Mouse (Mus musculus) bone marrow macrophage, adult 2 months (primary cell): ENCODE measurements around the gene Rasal2.

Experiments used
- CTCF ChIP-seq: IDR thresholded peaks from 2 replicates; pipeline ENCODE4 v1.5.1; 2012; ENCODE audit warnings: low read depth, mild to moderate bottlenecking, low read length, moderate library complexity
- POLR2A ChIP-seq: IDR thresholded peaks from 2 replicates; pipeline ENCODE4 v1.6.1; 2012; ENCODE audit warnings: mild to moderate bottlenecking, low read depth, low read length, borderline replicate concordance

- TF ChIP-seq CTCF, result no peak
- TF ChIP-seq POLR2A, result no peak
Measured at GRCm38 (mm10) chr1:157181081-157181480, 231.3 kb downstream of the Rasal2 start.
